Mouse (Mus musculus): Measurements from ENCODE around the gene Cep68.
"Not testable (repeated sequence)": the region's sequence is repeated elsewhere in the genome, so short reads cannot be mapped to it uniquely, and the experiment has no call there.

Gene Cep68

GRCm38 (mm10) chr11:20241311-20241710 lies 7.9 kb downstream of the Cep68 start:
- no peak for DNase-seq (ENCODE audit: low spot score)

DNA sequence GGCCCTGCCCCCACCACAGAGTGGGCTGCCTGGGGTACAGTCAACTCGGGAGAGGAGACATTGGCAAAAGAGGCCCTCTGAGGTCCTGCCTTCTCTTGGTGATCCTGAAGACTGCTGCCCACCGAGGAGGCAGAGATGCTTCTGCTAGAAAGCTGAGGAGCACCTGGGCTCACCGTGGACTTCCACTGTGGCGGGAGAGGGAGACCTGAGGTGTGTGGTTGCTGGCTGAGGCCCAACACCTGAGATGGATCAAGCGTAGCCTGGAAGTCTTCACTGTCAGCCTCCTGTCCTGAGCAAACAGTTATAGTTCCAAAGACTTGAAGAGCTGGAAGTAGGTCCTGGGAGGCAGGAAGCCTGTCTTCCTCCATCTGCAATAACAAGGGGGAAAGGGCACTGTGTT lies 8.9 kb downstream of the Cep68 start:
- no peak for DNase-seq (ENCODE audit: low spot score)

DNA sequence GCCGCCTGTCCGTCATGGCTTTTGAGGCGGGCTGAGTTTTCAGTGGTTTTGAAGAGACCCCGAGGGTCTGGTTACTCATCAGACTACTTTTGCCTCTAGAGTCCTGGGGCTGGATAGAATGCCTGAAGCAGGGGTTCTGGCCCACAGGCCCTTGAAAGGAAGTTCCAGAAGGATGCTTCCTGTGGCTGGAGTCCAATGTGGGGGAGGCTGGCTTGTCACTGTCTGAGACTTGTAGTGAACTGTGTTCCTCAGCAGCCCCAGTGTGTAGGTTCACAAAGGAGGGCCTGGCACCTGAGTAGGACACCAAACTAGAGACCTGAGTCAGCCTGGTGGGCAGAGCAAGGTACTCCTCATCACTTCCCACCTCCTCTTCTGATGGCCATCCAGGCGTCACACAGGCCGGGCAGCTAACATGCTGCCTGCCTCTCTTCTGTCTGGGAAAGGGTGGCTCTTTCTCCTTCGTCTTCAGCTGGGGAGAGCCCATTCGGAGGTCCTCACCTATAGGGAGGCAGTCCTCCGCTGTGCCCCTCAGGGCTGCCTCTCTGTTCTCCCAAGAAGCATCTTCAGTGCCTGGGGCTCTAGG lies 9.9 kb downstream of the Cep68 start:
- DNase-seq (ENCODE audit: low spot score), result no peak

DNA sequence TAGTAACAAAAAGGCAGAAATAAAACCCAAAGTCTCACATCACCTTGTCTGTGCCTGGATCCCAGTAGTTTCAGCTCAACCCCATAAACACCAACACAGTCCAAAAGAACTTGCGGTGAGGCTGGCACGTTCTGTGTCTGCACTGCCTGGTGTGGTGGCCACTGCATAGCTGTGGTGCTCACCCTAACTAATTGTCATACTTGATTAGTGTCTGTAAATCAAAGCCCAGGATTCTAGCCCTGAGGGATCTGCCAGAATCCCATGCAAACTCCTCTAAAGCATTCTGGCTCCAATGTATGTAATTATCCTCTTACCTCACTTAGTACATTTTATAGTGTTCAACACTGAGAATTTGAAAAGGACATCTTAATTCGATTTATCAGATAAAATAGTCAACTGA lies 11.3 kb downstream of the Cep68 start:
- no peak for DNase-seq (ENCODE audit: low spot score)

- DNase-seq (ENCODE audit: low spot score), result no peak
Observed at GRCm38 (mm10) chr11:20237018-20237417, 12.2 kb downstream of the Cep68 start.

DNA sequence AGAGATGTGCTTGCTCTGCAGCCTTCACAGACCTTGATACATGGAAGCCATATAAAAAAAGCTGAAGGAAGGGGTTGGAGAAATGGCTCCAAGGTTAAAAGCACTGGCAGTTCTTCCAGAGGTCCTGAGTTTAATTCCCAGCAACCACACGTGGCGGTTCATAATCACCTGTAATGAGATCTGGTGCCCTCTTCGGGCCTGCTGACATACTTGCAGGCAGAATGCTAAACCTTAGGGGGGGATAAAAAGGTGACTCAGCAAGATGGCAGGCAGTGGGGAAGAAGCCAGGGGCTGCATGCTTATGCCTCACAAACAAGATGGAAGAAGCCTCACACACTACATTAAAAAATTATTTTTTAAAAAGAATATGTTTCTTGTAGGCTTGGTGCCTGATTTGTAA lies 15.0 kb downstream of the Cep68 start:
- DNase-seq (ENCODE audit: low spot score), result no peak

- DNase-seq (ENCODE audit: low spot score), result no peak
Observed at GRCm38 (mm10) chr11:20232016-20232755, 17.0 kb downstream of the Cep68 start.

DNA sequence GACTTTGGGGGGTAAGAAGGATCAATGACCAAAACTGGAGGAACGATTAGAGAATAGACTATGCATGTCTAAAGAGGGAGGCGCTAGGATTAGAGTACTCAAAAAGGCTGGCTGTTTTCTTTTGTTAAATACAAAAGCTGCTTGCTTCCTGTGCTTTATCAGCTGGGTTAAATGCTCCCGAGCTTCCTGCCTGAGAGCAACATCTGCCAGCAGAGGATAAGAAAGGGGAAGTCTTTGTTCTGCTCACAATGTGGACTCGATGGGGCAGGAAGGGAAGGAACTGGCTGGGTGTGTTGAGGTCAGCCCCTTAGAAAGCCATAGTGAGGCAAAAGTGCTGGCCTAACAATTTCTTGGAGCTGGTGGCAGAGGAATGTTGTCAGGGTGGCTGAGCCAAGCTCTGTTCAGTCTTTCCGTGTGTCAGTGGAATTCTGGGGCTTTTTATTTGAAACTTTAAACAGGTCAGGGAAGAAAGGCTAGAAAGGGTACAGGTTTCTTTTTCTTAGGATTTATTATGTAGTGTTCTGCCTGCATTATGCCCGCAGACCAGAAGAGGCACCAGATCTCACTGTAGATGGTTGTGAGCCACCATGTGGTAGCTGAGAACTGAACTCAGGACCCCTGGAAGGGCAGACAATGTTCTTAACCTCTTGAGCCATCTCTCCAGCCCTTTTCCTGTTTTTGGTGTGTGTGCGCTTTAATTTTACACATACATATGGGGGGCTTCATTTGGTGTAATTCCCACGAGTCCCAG lies 17.9 kb downstream of the Cep68 start:
- peak; percentile 31 for DNase-seq (ENCODE audit: low spot score)

- no peak for DNase-seq (ENCODE audit: low spot score)
Observed at GRCm38 (mm10) chr11:20230286-20230685, 18.9 kb downstream of the Cep68 start.

DNA sequence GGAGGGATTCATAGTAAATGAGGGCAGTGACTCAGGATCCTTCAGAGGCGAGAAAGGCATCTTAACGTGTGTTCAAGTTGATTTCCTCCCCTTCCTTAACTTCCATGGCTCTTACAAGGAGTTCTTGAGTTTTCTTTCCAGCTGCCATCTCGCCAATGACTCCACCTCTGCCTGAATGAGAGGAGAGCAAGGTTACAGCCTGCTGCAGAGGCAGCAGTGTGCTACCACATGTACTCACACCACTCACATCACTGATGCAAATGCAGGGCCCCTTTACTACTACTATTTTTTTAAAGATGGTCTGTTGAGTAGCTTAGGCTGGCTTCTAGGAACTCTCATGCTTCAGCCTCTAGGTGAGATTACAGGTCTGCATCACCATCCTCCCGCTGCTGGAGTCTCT lies 19.9 kb downstream of the Cep68 start:
- no peak for DNase-seq (ENCODE audit: low spot score)

GRCm38 (mm10) chr11:20228666-20229065 lies 20.6 kb downstream of the Cep68 start:
- no peak for DNase-seq (ENCODE audit: low spot score)

- DNase-seq (ENCODE audit: low spot score), result no peak
Observed at GRCm38 (mm10) chr11:20225938-20226337, 23.3 kb downstream of the Cep68 start.

DNA sequence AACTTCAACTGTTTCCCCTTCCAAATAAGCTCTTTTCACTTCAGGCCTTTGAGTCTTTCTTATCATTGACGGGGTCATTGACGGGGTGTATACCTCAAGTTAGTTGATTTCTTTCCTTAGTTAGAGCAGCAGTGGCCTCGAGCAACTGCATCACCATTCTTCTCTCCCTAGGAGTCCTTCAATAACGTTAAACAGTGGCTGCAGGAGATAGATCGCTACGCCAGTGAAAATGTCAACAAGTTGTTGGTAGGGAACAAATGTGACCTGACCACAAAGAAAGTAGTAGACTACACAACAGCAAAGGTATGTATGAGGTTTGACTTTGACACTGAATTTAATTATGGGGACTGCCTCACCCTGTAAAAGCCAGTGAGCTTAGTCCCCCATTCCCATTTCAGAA lies 25.0 kb downstream of the Cep68 start:
- no peak for DNase-seq (ENCODE audit: low spot score)

DNA sequence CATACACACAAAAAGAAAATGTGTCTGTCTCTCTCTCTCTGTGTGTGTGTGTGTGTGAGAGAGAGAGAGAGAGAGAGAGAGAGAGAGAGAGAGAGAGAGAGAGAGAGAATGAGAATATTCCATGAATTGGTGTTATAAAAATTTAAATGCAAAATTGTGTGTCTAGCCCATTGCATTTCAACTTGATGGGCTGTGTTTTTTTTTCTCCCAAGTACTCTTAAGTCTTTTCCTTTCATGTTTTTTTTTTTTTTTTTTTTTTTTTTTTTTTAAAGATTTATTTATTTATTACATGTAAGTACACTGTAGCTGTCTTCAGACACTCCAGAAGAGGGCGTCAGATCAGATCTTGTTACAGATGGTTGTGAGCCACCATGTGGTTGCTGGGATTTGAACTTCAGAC lies 27.6 kb downstream of the Cep68 start:
- not testable (repeated sequence) for DNase-seq (ENCODE audit: low spot score)

DNA sequence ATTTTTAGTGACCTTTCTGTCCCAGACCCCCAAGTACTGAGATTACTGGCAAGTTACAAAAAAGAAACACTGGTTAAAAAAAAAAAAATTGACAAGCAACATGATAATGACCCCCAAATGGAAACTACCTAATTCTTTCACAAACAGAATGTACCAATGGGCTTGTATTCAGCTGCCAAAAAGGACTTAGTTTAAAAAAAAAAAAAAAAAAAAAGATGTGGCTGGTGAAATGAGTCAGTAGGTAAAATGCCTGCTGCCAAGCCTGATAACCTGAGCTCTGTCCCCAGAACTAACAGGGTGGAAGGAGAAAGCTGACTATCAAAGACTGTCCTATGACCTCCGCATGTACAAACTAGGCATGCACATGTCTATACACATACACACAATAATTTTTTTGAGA lies 32.0 kb downstream of the Cep68 start:
- DNase-seq (ENCODE audit: low spot score), result no peak

GRCm38 (mm10) chr11:20216415-20216814 lies 32.8 kb downstream of the Cep68 start:
- DNase-seq (ENCODE audit: low spot score), result no peak

DNA sequence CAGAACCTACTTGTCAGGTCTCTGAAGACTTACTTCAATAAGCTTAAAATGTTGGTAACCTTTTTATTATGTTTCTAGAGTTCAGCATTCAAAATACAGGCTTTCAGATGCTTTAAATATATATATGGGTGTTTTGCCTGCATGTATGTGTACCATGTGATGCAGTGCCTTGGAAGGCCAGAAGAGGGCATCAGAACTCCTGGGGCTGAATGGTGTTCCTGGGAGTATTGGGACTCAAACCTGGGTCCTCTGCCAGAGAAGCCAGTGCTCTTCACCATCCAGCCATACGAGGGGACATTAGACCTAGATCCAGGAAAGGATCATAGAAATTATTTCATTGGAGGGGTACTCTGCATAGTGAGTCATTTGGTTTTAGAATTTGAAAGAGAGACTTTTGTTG lies 34.5 kb downstream of the Cep68 start:
- DNase-seq (ENCODE audit: low spot score), result no peak

DNA sequence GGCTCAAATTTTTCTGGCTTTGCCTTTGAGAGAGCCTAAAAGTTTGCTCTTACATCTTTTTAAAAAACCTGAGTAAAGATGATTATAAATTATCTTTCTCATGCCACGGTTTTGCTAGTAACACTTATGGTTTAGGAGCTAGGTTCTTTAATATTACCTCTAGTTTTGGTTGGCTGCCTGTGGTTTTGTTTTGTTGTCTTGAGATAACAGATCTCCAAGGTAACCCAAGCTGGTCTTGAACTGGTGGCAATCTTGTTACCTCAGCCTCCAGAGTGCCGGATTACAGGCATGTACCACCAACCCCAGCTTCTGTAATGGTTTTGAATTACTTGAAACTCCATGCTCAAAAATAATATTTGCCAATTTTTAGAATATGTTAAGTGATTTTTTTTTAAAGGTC lies 37.4 kb downstream of the Cep68 start:
- DNase-seq (ENCODE audit: low spot score), result no peak

DNA sequence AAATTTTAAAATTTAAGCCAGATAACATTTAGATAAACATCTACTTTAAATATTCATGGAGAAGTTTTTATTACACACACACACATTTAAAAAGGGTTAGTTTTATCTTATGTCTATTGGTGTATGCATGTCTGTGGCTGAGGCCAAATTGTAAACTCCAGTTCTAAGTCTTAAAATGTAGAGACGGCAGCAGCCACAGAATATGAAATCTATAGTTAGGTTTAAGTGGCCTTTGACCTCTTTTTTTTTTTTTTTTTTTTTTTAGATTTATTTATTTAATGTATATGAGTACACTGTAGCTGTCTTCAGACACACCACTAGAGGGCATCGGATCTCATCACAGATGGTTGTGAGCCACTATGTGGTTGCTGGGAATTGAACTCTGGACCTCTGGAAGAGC lies 41.6 kb downstream of the Cep68 start:
- no peak for DNase-seq (ENCODE audit: low spot score)

- no peak for DNase-seq (ENCODE audit: low spot score)
Observed at GRCm38 (mm10) chr11:20206626-20207223, 42.5 kb downstream of the Cep68 start.

DNA sequence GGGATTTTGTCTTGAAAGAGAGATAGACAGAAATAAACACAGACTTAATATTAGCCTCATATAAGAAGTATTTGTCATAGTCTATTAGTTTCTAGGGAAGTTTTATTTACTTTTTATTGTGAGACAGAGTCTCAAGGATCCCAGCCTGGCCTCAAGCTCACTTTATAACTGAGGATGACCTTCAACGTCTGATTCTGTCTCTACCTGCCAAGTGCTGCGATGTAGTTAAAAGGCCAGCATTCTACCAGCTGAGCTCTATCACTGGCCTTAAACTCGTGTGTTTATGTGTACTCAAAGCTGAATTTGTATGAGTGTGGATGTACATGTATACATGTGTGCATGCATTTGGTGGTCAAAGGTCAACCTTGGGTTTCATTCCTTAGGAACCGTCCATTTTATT lies 43.7 kb downstream of the Cep68 start:
- no peak for DNase-seq (ENCODE audit: low spot score)

DNA sequence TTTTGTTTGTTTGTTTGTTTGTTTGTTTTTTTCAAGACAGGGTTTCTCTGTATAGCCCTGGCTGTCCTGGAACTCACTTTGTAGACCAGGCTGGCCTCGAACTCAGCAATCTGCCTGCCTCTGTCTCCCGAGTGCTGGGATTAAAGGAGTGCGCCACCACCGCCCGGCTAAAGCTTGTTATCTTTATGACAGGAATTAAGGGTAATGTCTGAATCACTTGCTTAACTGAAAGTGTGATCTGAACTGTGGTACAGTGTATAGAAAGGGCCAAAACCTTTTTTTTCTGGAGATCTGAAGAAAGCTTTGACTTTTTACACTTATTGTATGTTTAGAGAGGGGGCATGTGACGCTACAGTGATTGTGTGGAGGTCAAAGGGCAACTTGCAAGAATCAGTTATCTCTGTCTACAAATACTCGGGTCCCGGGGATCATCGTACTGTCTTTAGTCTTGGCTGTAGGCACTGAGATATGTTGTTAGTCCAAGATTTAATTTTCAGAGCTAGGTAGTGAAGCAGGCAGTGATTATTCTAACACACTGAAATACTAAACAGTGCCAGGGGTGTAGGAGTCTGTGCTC lies 44.3 kb downstream of the Cep68 start:
- no peak for DNase-seq (ENCODE audit: low spot score)

- DNase-seq (ENCODE audit: low spot score), result no peak
Observed at GRCm38 (mm10) chr11:20204321-20204720, 44.9 kb downstream of the Cep68 start.
